Mouse (Mus musculus) NIH3T3 (cell line): ENCODE results near the gene Fmn2.

ENCODE experiments used
- DNase-seq: peaks from one replicate; pipeline ENCODE4 v3.0.0-alpha.2; 2012; ENCODE audit warnings: low read depth

Gene Fmn2

GRCm38 (mm10) chr1:174659459-174660223 lies 158.0 kb downstream of the Fmn2 start:
- peak; percentile 70 for DNase-seq

DNA sequence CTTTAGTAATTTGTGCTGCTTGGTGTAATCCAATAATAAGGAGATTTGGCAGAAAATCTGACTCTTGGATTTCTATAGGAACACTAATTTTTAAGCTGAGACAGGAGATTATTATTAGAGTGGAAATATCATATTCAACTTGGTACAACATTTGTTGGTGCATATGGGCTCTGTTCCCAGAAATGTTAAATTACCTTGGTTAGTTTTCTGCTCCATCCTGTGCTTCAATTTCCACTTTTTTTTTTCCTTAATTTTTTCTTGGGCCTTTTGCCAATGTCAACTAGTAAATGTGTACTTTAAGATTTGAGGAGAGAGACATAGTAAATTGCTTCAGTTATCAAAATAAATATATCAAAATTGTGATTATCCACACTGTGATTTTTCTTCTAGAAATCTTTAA lies 163.5 kb downstream of the Fmn2 start:
- DNase-seq: peak; percentile 60

GRCm38 (mm10) chr1:174669132-174669531 lies 167.5 kb downstream of the Fmn2 start:
- DNase-seq: no peak

GRCm38 (mm10) chr1:174670846-174671245 lies 169.2 kb downstream of the Fmn2 start:
- DNase-seq: peak; percentile 68

GRCm38 (mm10) chr1:174674586-174674985 lies 173.0 kb downstream of the Fmn2 start:
- DNase-seq: no peak

DNA sequence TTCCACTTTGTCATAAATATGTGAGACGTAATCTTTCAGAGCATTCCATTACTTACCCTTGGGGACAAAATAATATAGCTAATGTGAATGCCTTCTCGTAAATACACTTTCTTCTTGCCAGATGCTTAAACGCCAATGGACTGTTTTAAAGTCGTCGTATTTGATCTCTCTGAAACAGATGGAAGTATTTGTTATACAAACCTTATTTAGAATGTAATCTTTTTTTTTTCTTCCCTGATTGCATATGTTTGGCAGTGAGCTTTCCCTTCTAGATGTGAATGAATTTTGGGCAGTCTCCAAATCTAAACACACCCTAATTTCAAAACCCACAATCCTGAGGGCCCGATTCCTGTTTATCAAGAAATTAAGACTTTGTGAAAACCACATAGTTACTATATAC lies 173.7 kb downstream of the Fmn2 start:
- DNase-seq: no peak

- no peak for DNase-seq
Measured at GRCm38 (mm10) chr1:174676187-174676586, 174.6 kb downstream of the Fmn2 start.

DNA sequence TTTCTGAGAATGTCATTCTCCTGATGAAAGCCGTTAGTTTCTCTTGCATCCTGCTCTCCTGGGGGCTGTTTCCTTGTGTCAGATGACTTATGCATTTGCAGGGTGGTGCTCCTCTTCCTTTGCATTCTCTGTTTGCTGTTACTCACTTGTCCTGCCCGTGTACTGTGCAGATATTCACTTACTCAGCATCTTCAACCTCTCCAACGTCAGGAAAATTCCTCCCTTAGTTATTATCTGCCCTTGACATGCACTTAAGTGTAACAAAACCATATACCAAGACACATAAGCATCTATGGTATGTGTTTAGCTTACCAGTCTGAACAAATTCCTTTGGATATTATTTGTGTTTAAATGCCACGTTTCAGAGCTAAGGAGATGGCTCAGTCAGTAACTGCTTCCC lies 175.6 kb downstream of the Fmn2 start:
- peak; percentile 66 for DNase-seq

DNA sequence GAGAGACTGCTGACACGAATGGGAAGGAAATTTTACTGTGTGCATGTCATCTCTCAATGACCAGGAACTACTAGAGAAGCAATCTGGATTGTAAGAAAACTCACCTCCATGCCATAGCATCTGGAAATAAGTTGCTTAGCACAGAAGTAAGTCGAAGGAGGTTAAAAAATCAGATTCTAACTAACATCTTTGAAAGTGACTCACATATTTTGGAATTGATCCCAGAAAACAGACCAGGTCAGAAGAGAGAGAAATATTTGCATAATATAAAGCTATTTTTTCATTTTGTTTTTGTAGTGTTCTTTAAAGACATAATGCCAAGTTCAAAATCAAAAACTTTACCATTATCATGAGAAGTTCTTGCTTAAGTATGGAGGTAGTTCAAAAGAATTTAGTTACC lies 187.7 kb downstream of the Fmn2 start:
- peak; percentile 79 for DNase-seq

- DNase-seq: peak; percentile 53
Measured at GRCm38 (mm10) chr1:174700871-174701270, 199.2 kb downstream of the Fmn2 start.

DNA sequence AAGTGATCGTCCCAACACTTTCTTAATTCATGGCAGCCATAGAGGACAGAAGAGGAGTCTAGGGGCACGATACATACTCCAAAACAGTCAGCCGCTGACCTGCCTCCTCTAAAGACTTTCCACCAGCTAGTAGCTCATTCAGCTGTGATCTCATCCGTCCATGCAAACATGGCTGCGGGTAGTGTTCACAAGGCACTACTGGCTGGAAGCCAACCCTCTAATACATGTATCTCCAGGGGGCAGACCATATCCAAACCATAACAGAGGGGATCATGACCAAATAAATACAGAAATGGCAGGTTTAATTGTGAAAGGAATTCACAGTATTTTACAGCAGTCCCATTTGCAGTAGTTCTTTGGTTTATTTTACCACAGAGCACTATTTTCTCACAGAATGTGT lies 200.2 kb downstream of the Fmn2 start:
- DNase-seq: peak; percentile 61

- peak; percentile 66 for DNase-seq
Measured at GRCm38 (mm10) chr1:174703909-174704308, 202.3 kb downstream of the Fmn2 start.

DNA sequence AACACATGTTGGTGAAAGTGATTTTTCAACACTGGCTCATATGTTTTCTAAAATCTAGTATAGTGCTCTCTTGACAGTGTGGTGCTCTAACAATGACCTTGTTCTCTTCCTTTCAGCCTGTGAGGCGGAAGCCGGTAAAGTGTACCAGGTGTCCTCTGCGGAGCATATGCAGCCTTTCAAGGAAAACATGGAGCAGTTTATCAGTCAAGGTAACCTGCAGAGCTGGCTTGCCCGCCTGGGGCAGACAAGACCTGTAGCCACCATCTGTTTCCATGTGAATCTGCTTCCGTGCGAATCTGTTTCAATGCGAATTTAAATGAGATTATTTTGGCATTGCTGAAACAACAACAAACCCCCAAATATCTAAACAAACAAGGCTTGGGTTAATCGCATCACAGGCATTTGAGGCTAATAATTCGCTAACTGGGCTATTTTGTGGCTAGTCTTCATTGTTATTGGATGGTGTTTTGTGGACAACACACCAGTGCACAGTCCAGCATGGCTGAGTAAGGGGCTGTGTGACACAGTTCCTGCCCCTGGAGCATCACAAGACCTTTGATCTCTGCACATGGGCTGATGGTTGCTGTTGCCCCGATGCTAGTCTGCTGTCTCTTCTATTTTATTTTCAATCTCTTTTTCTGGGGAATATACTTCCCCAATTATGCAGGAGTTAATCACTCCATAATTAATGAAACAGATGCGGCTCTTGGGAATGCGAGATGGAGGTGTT lies 218.3 kb downstream of the Fmn2 start:
- no peak for DNase-seq

DNA sequence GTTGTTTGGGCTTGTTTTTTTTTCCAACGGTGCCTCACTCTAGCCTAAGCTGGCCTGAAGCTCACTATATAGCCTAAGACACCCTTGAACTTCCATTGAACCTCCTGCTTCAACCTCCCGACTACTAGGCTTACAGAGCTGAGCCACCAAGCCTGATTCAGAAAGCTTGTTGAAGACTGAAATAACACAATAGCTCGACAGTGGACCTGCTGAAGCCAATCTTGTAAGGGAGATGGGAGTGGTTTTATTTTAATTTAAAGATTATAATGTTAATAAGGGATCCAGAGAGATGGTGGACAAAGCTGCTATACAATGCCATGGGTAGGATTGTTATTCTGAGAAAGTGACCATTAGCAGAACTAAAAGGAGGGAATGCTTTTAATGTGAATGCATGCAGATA lies 227.1 kb downstream of the Fmn2 start:
- DNase-seq: no peak

DNA sequence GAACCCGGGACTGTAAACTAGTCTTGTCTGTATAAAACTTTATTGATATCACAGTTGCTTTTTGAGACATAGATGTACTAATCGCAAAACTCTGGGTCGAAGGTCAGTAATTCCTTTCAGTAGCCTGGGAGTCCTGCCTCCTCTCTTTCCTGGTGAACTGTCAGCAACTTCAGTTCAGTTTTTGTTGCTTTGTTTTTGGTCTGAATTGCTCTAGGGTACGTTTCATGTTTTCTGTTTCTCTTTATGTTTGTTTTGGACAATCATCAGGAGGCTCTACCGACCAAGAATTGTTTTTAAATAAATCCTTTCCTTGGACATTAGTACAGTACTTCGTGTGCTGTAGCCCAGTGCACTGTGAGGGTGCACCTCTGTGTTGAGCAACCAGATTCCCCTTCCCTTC lies 231.1 kb downstream of the Fmn2 start:
- no peak for DNase-seq

- DNase-seq: peak; percentile 56
Measured at GRCm38 (mm10) chr1:174738958-174739357, 237.3 kb downstream of the Fmn2 start.

- DNase-seq: no peak
Measured at GRCm38 (mm10) chr1:174742667-174743066, 241.0 kb downstream of the Fmn2 start.

- peak; percentile 35 for DNase-seq
Measured at GRCm38 (mm10) chr1:174748520-174748919, 246.9 kb downstream of the Fmn2 start.

GRCm38 (mm10) chr1:174750893-174751461 lies 249.4 kb downstream of the Fmn2 start:
- DNase-seq: no peak

- no peak for DNase-seq
Measured at GRCm38 (mm10) chr1:174759354-174759753, 257.7 kb downstream of the Fmn2 start.

DNA sequence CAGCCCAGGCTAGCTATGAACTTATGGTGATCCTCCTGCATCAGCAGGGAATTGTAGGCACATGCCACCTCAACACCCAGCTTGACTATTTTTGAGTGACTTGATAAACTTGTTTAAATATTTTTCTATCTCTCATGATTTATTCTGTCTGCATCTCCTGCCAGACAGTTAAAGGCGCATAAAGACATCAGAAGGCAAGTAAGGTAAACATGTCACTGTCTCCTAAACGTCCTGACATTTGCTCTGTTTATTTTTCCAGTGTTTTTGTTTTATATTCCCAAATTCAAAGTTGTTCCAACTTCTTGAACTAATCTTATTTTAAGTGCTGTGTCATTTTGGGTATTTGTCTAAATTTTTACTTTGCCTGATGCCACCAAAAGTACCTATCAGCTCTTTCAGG lies 264.1 kb downstream of the Fmn2 start:
- DNase-seq: no peak

GRCm38 (mm10) chr1:174766852-174767251 lies 265.2 kb downstream of the Fmn2 start:
- no peak for DNase-seq

DNA sequence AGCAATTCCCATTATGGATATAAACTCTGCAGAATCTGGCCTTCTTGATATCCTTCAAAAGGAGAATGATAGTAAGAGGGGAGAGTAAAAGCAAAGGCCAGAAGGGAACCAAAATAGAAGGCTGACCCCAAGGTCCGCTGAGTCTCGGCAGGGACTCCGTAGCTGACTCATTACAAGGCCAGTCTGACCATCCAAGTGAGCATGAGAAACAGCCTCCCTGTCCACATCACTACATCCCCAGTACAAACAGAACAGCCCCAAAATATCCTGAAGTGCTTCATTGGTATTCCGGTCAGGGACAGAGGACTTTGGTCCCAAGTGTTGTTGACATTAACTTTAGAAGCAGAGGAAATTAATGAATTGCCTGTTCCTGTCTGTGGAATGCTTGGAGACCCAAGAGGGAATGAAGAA lies 270.3 kb downstream of the Fmn2 start:
- DNase-seq: peak; percentile 56
